Mouse (Mus musculus) v-Abl transformed pro-B cells (cell line): ENCODE measurements around the gene Ilf3.

Source experiments
- in situ Hi-C, 2 experiments: fragments of 400-800 bp; cut with MboI; formaldehyde crosslinking; loops; one replicate each; pipeline ENCODE4 v1.15.1; 2025; ENCODE audit not compliant: unreplicated experiment in 2 of 2

Ilf3 gene

DNA sequence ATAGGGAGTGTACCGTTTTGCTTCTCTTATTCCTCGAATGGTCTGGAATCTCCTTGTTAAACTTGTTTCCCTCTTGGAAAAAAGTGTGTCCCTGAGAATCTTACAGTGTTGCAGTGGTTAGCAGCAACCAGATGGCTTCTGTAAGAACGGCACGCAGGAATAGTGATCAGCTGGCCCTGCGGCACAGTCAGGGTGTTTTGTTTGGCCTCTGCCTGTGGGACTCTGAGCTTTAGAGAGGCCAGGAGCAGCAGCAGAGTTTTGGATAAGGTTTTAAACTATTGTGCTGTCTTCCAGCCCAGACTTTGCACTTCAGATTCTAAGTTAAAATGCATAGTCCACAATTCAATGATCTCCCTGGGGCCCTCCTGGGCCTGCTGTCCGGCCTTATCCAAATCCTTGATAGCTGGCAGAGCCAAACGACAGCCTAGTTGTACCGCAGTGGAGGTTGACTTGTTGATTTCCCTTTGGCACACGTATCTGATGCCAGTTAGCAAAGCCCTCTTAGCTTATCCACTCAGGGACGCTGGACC is 25.0 kb downstream of the Ilf3 start:
- in situ Hi-C loops = loop anchor here in 1 of 2 experiments (5.0 kb wide), 1 partner anchor 90 kb away; no protein-coding TSS in a partner anchor

- in situ Hi-C loops = no loop called here
Observed at GRCm38 (mm10) chr9:21395692-21396091, 28.0 kb downstream of the Ilf3 start.

DNA sequence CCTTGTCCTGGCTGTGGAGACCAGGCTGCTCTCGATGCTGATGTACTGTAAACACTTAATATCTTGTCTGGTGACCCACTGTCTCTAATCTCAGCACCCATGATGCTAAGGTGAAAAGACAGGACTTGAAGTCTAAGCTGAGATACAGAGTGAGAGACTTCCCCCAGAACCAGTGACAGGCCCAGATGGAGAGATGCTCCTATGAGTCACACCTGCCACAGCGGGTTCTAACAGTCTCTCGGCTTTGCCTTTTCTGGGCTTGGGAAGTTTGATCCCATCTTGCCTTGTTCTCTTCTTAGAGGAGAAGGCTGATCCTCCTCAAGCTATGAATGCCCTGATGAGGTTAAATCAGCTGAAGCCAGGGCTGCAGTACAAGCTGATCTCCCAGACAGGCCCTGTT is 29.5 kb downstream of the Ilf3 start:
- in situ Hi-C loops = no loop called here

- in situ Hi-C loops = loop anchor here (10.0 to 25.0 kb wide), 2 partner anchors 176 to 764 kb away; partner anchors contain the start of genes Fbxl12 (in 1 of the 2) and Ubl5 (in 1 of the 2)
Observed at GRCm38 (mm10) chr9:21401042-21401441, 33.4 kb downstream of the Ilf3 start.

DNA sequence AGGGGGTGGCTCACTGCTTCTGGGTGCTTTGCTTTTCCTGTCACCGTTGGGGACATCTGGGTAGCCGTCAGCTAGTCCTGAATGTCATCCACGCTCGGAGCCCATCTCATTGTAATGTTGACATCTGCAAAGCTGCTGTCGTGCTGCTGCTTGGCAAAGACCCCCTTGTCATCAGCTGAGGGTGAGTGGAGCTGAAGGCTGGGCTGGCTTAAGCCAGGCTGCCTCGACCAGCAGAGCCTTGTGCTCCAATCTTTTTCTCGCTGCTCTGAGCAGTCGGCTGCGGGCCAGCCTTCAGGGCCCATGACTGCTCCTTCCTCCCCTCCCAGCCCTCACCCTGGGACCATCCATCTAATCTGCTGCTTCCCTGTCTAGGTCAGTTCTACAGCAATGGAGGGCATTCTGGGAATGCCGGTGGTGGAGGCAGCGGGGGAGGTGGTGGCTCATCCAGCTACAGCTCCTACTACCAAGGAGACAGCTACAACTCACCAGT is 35.1 kb downstream of the Ilf3 start:
- in situ Hi-C loops = loop anchor here (10.0 to 25.0 kb wide), 2 partner anchors 178 to 766 kb away; partner anchors contain the start of genes Fbxl12 (in 1 of the 2) and Ubl5 (in 1 of the 2)

- in situ Hi-C loops = loop anchor here (10.0 to 25.0 kb wide), 2 partner anchors 179 to 766 kb away; partner anchors contain the start of genes Fbxl12 (in 1 of the 2) and Ubl5 (in 1 of the 2)
Observed at GRCm38 (mm10) chr9:21403745-21404144, 36.1 kb downstream of the Ilf3 start.

DNA sequence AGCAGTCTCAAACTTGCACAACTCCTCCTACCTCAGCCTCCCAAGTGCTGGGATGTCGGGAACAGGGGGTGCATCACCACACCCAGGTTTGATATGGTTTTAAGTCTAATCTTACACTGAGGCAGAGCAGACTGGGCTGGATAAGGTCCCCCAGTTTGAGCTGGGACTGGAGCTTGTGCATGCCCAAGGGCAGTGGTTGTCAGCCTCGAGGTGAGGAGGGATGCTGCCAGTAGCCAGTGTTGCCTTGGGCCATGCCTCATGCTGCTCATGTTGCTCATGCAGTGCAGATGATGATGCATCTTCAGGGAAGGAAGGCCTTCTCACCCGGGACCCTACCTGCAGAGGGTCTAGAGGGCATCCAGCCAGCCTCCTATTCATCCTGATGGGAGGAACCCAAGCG is 37.9 kb downstream of the Ilf3 start:
- in situ Hi-C loops = loop anchor here (5.0 to 25.0 kb wide), 3 partner anchors 38 to 768 kb away; partner anchors contain the start of genes Fbxl12 (in 1 of the 2), Ilf3 (in 1 of the 2) and Ubl5 (in 1 of the 2)

- in situ Hi-C loops = loop anchor here (5.0 to 25.0 kb wide), 3 partner anchors 41 to 771 kb away; partner anchors contain the start of genes Fbxl12 (in 1 of the 2), Ilf3 (in 1 of the 2) and Ubl5 (in 1 of the 2)
Observed at GRCm38 (mm10) chr9:21407951-21408350, 40.3 kb downstream of the Ilf3 start.

GRCm38 (mm10) chr9:21408624-21409023 is 41.0 kb downstream of the Ilf3 start:
- in situ Hi-C loops = loop anchor here (5.0 to 25.0 kb wide), 3 partner anchors 41 to 771 kb away; partner anchors contain the start of genes Fbxl12 (in 1 of the 2), Ilf3 (in 1 of the 2) and Ubl5 (in 1 of the 2)

GRCm38 (mm10) chr9:21409592-21410317 is 42.1 kb downstream of the Ilf3 start:
- in situ Hi-C loops = loop anchor here (5.0 to 25.0 kb wide), 7 partner anchors 42 to 772 kb away; partner anchors contain the start of genes Ilf3 (in 2 of the 2), Ap1m2 (in 1 of the 2), Fbxl12 (in 1 of the 2) and Ubl5 (in 1 of the 2)

- in situ Hi-C loops = loop anchor here in 1 of 2 experiments (5.0 to 25.0 kb wide), 6 partner anchors 45 to 775 kb away; partner anchors contain the start of genes Ap1m2, Fbxl12, Ilf3 and Ubl5
Observed at GRCm38 (mm10) chr9:21411669-21412550, 44.2 kb downstream of the Ilf3 start, which contains the start of gene Qtrt1. Gene Qtrt1 (plus strand): TSS chr9:21411837.

DNA sequence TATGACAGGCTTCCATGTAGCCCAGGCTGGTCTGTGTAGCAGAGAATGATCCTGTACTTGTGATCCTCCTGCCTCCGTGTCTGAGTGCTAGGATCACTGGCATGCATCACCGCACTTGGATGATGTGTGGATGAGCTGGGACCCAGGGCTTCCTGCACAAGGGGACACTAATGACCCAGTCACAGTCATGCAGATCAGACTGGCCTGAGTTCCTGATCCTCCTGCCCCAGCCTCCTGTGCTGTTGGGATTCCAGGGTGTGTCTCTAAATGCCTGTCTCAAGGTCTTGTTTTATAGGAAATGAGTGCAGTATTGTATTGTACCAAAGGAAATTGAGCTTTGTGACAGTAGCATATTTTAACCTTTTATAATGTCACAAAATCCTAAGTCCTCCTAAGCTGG is 50.2 kb downstream of the Ilf3 start:
- in situ Hi-C loops = loop anchor here in 1 of 2 experiments (10.0 to 25.0 kb wide), 2 partner anchors 263 to 781 kb away; partner anchors contain the start of genes Fbxl12 and Ubl5

DNA sequence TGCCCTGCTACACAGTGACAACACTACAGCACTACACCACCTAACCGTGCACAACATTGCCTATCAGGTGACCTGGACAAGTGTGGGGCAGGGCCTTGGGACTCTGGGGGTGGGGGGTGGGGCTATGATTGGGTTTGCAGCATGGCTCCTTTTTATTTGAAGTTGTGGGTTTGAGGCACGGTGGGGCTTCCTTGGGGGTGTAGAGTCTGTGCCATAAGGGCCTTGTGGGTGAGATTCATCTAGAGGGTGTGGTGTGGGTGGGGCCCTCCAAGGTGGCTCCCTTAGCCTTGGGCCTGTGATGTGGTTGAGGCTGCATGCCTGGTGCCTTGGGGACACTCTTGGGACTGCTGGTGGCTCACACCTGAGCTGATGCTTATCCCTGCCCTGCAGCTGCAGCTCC is 52.0 kb downstream of the Ilf3 start:
- in situ Hi-C loops = loop anchor here in 1 of 2 experiments (10.0 to 25.0 kb wide), 2 partner anchors 265 to 782 kb away; partner anchors contain the start of genes Fbxl12 and Ubl5

GRCm38 (mm10) chr9:21424631-21425555 is 57.2 kb downstream of the Ilf3 start, which contains the start of gene Dnm2:
Gene Dnm2 (plus strand): TSS chr9:21424908.
- in situ Hi-C loops = loop anchor here in 1 of 2 experiments (25.0 kb wide), 1 partner anchor 788 kb away; the partner anchor contains the start of genes Fbxl12 and Ubl5

GRCm38 (mm10) chr9:21425556-21425945 is 57.9 kb downstream of the Ilf3 start:
- in situ Hi-C loops = no loop called here

GRCm38 (mm10) chr9:21426013-21426412 is 58.3 kb downstream of the Ilf3 start:
- in situ Hi-C loops = no loop called here

GRCm38 (mm10) chr9:21426525-21426924 is 58.9 kb downstream of the Ilf3 start:
- in situ Hi-C loops = no loop called here

- in situ Hi-C loops = no loop called here
Observed at GRCm38 (mm10) chr9:21427773-21428172, 60.1 kb downstream of the Ilf3 start.
